Mouse (Mus musculus): ENCODE data around the gene Aar2. TPM values are rescaled to one million over a fixed set of nuclear protein-coding genes. Genes with fewer than 3 reads are reported as not detected.

Aar2 gene
- total and polyA plus RNA-seq, 3 experiments = 18.4 to 26.1 (median 23.8) TPM

DNA sequence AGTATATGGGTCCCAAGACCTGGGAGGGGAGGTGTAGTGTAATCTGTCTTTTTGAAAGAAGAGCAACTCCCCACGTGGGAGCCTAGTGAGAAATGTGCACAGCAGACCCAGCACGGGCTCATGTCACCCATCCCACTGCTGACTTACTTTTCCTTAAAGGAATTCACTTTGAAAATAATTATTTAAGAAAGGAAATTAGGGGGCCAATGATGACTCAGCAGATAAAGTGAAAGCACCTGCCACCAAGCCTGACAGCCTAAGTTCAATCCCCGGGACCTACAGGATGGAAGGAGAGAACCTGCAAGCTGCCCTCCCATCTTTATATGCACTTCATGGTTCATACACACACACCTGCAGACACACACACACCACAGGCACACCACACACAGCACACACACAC, 3.6 kb upstream of the Aar2 start:
- DNase-seq (ENCODE audit: extremely low read depth) = no peak
- Histone ChIP-seq H3K36me3 (replicated peaks in 1 of 2; ENCODE audit: control insufficient read depth in 1 of 2, insufficient read depth in 1 of 2, low read length in 1 of 2) (no peaks in the 10 kb centered on the region), H3K4me1 (ENCODE audit: control insufficient read depth in 1 of 2, insufficient read depth in 2 of 2) (peaks cover 8 to 16% of the 10 kb centered on the region in 2 experiments), H3K4me3 (replicated peaks in 1 of 3; ENCODE audit: low read depth in 2 of 3, low read length in 2 of 3, poor library complexity in 1 of 3) (no peak overlapping the region), H3K9ac (ENCODE audit: insufficient read depth, low read depth) (no peak overlapping the region), H3K27ac (ENCODE audit: insufficient read depth, low read depth) (no peak overlapping the region), H3K4me2 (ENCODE audit: insufficient read depth, low read depth, poor library complexity, severe bottlenecking) (no peak overlapping the region), H3K27me3 (replicated peaks) (peaks cover 8% of the 10 kb centered on the region), H3K79me2 (replicated peaks; ENCODE audit: control insufficient read depth, extremely low read depth, insufficient read depth, poor library complexity, severe bottlenecking) (peaks cover 13% of the 10 kb centered on the region), H3K9me3 (replicated peaks; ENCODE audit: low read length) (no peaks in the 10 kb centered on the region)
- in situ Hi-C loops (cut with MboI; ENCODE audit: low pct_ligation_motif_present, low pct_unique_long_range_greater_than_20kb, low sequenced_read_pairs) (no loop called here), dilution Hi-C loops (cut with MboI; ENCODE audit: extremely low pct_ligation_motif_present, extremely low pct_unique_long_range_greater_than_20kb, low sequenced_read_pairs) (no loop called here)
- TF ChIP-seq USF1 (IDR thresholded peaks at IDR 0.05; ENCODE audit: low read depth, low read length) (no peak), SIN3A (IDR thresholded peaks at IDR 0.05; ENCODE audit: low read length) (no peak), MAFK (IDR thresholded peaks at IDR 0.05; ENCODE audit: insufficient replicate concordance, low read length) (peak; percentile 58; the same call in 1 of the 2 replicates), POLR2A (IDR thresholded peaks at IDR 0.05; ENCODE audit: low read depth, low read length) (no peak)

DNA sequence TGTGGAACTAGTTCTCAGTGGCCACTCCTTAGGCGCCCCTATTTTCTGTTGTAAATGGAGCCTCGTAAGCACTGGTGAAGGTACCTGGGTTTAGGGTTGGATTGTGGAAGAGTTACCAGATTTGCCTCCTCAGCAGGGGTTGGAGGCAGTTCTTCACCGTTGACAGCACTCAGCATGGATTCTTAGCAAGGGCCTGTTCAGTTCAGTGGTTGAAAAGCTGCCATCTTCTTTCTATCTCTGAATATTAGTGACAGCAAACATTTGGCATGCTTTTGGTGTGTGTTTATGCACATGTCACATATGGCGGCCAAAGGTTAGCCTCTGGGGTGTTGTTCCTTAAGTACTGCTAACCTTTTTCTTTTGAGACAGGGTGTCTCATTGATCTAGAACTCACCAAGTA, 5.0 kb downstream of the Aar2 start:
- in situ Hi-C loops (cut with MboI; ENCODE audit: low pct_ligation_motif_present, low pct_unique_long_range_greater_than_20kb, low sequenced_read_pairs) (no loop called here), dilution Hi-C loops (cut with MboI; ENCODE audit: extremely low pct_ligation_motif_present, extremely low pct_unique_long_range_greater_than_20kb, low sequenced_read_pairs) (no loop called here)
- no peaks in the 10 kb centered on the region for H3K9me3 ChIP-seq (replicated peaks; ENCODE audit: low read length)
- peaks cover 56 to 80% of the 10 kb centered on the region in 2 experiments for H3K36me3 ChIP-seq (replicated peaks in 1 of 2; ENCODE audit: control insufficient read depth in 1 of 2, insufficient read depth in 1 of 2, low read length in 1 of 2)
- no peak for DNase-seq (ENCODE audit: extremely low read depth)
- no peak overlapping the region for H3K27ac ChIP-seq (ENCODE audit: insufficient read depth, low read depth)
- H3K27me3 ChIP-seq (replicated peaks) = no peaks in the 10 kb centered on the region
- no peak overlapping the region for H3K4me2 ChIP-seq (ENCODE audit: insufficient read depth, low read depth, poor library complexity, severe bottlenecking)
- TF ChIP-seq TBP (conservative IDR thresholded peaks at IDR 0.05; ENCODE audit: low read depth, low read length) = no peak
- TF ChIP-seq RAD21 (IDR thresholded peaks at IDR 0.05; ENCODE audit: low read depth, low read length) = no peak
- no peak for TF ChIP-seq ZNF384 (IDR thresholded peaks at IDR 0.05; ENCODE audit: low read depth, low read length)
- TF ChIP-seq KAT2A (IDR thresholded peaks at IDR 0.05; ENCODE audit: insufficient replicate concordance, low read length) = no peak
- TF ChIP-seq SIN3A (IDR thresholded peaks at IDR 0.05; ENCODE audit: low read length) = no peak
- TF ChIP-seq MXI1 (IDR thresholded peaks at IDR 0.05; ENCODE audit: low read depth, low read length) = no peak
- TF ChIP-seq JUN (IDR thresholded peaks at IDR 0.05; ENCODE audit: insufficient read depth, low read depth, low read length) = no peak
- no peak for TF ChIP-seq SMC3 (IDR thresholded peaks at IDR 0.05; ENCODE audit: low read depth, low read length)
- TF ChIP-seq JUND (conservative IDR thresholded peaks at IDR 0.05; ENCODE audit: low read depth, low read length) = no peak
- no peak for TF ChIP-seq ZMIZ1 (IDR thresholded peaks at IDR 0.05; ENCODE audit: low read depth, low read length)
- no peak for TF ChIP-seq RCOR1 (conservative IDR thresholded peaks at IDR 0.05; ENCODE audit: low read depth, low read length)
- TF ChIP-seq E2F4 (IDR thresholded peaks at IDR 0.05; ENCODE audit: insufficient replicate concordance, low read depth, low read length) = no peak
- TF ChIP-seq NELFE (IDR thresholded peaks at IDR 0.05; ENCODE audit: low read depth, low read length) = no peak
- no peak for TF ChIP-seq CHD2 (IDR thresholded peaks at IDR 0.05; ENCODE audit: low read length)
- no peak for TF ChIP-seq MAX (IDR thresholded peaks at IDR 0.05; ENCODE audit: low read length)
- no peak for TF ChIP-seq IRF4 (IDR thresholded peaks at IDR 0.05; ENCODE audit: low read depth, low read length)
- TF ChIP-seq POLR2A (IDR thresholded peaks at IDR 0.05; ENCODE audit: low read depth, low read length) = no peak
- H3K4me3 ChIP-seq (replicated peaks in 1 of 3; ENCODE audit: low read depth in 2 of 3, low read length in 2 of 3, poor library complexity in 1 of 3) = no peak overlapping the region
- H3K4me1 ChIP-seq (ENCODE audit: control insufficient read depth in 1 of 2, insufficient read depth in 2 of 2) = peaks cover 0 to 15% of the 10 kb centered on the region in 2 experiments; a peak in 2 of 4 replicates
- no peak overlapping the region for H3K9ac ChIP-seq (ENCODE audit: insufficient read depth, low read depth)
- H3K79me2 ChIP-seq (replicated peaks; ENCODE audit: control insufficient read depth, extremely low read depth, insufficient read depth, poor library complexity, severe bottlenecking) = peaks cover 43% of the 10 kb centered on the region
